Mouse (Mus musculus): Measurements from ENCODE around the gene Lgals1. TPM values are rescaled to one million over a fixed set of nuclear protein-coding genes. Genes with fewer than 3 reads are reported as not detected.

The Lgals1 gene
- polyA plus RNA-seq, 2 experiments, result 447 to 675 TPM

DNA sequence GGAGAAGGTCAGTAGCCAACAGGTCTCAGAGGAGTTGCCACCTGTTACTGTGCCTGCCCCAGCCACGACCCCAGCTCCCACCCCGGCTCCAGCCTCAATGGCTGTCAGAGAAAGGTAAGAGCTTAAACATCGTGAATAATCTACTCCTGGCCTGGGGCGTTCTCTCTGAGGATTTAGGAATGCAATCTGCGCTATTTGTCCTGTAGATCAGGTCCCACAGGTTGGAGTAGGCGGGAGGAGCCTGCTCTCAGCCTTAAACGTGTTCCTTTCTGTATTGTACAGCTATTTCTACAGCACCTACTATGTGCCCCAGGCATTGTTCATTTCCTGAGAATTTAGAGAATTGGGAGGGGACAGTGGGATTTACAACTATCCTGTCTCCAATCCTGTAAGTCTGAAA lies 18.1 kb upstream of the Lgals1 start:
- no peak for ATAC-seq (ENCODE audit: insufficient read depth)
- TF ChIP-seq EP300 (IDR thresholded peaks at IDR 0.05; ENCODE audit: low read depth), result no peak
- no peak for TF ChIP-seq CTCF (IDR thresholded peaks at IDR 0.05; ENCODE audit: low read depth)
- Histone ChIP-seq H3K9ac (replicated peaks) (no peak overlapping the region), H3K4me1 (replicated peaks; ENCODE audit: control insufficient read depth in 2 of 2, insufficient read depth in 2 of 2, low read length in 1 of 2) (peaks cover 2 to 3% of the 10 kb centered on the region in 2 experiments; a peak in 3 of 4 replicates), H3K9me3 (ENCODE audit: control insufficient read depth, low read length) (no peaks in the 10 kb centered on the region), H3K27ac (no peak overlapping the region), H3K4me2 (ENCODE audit: low read depth) (no peak overlapping the region), H3K4me3 (ENCODE audit: insufficient read depth in 1 of 2, low read depth in 2 of 2, low read length in 2 of 2) (no peak overlapping the region), H3K27me3 (ENCODE audit: control insufficient read depth, insufficient read depth, low read length) (no peaks in the 10 kb centered on the region), H3K36me3 (replicated peaks; ENCODE audit: control insufficient read depth, insufficient read depth, low read depth) (peaks cover 32% of the 10 kb centered on the region)
- 78% methylated on average over 7 of the region's 7 CpGs for WGBS (ENCODE audit: insufficient replicate concordance)
- DNase-seq (ENCODE audit: low read depth in 3 of 3, low spot score in 3 of 3), result no peak

DNA sequence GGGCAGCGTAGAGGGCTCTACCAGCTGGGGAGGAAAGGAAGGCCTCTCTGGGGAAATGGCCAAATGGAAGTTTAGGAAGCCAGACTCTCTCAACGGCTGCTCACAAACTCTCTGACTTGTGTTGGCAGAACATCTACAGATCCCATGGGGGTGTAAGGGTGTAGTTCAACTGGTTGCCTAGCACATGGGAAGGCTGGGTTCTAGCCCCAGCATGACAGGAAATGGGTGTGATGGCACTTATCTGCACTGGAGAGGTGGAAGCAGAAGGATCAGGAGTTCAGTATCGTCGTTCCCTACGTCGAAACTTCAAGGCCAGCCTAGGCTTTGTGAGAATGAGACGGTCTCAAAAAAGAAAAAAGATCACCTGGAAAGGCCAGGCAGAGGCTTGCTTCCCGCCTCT lies 17.5 kb upstream of the Lgals1 start:
- WGBS (ENCODE audit: insufficient replicate concordance), result 50% methylated on average over 8 of the region's 8 CpGs
- Histone ChIP-seq H3K27me3 (ENCODE audit: control insufficient read depth, insufficient read depth, low read length) (no peaks in the 10 kb centered on the region), H3K36me3 (replicated peaks; ENCODE audit: control insufficient read depth, insufficient read depth, low read depth) (peaks cover 32% of the 10 kb centered on the region), H3K4me3 (ENCODE audit: insufficient read depth in 1 of 2, low read depth in 2 of 2, low read length in 2 of 2) (no peak overlapping the region), H3K9me3 (ENCODE audit: control insufficient read depth, low read length) (no peaks in the 10 kb centered on the region), H3K4me1 (replicated peaks; ENCODE audit: control insufficient read depth in 2 of 2, insufficient read depth in 2 of 2, low read length in 1 of 2) (peaks cover 2% of the 10 kb centered on the region in 2 experiments; a peak in 2 of 4 replicates), H3K4me2 (ENCODE audit: low read depth) (no peak overlapping the region), H3K27ac (no peak overlapping the region), H3K9ac (replicated peaks) (no peak overlapping the region)
- ATAC-seq (ENCODE audit: insufficient read depth) (no peak), DNase-seq (ENCODE audit: low read depth in 3 of 3, low spot score in 3 of 3) (no peak)
- no peak for TF ChIP-seq EP300 (IDR thresholded peaks at IDR 0.05; ENCODE audit: low read depth)
- TF ChIP-seq CTCF (IDR thresholded peaks at IDR 0.05; ENCODE audit: low read depth), result no peak

DNA sequence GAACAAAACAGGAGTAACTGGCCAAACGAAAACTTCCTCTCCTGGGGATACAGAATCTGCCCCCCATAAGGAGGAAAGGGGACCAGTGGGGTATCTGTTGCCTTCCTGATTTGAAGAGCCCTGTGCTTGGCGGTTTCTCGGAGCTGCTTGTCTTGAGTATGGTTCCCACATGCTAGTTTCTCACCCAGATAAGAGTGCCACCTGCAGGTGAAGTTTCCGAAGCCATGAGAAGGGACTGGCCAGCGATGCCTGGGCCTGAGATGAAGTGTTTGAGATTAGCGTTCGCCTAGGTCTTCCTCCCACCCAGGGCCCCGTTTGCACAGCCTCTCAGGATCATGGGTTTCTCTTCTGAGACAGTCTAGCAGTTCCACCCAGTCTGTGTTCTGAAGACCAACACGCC lies 14.5 kb upstream of the Lgals1 start:
- peak; percentile 71 for TF ChIP-seq CTCF (IDR thresholded peaks at IDR 0.05; ENCODE audit: low read depth)
- no peak for TF ChIP-seq EP300 (IDR thresholded peaks at IDR 0.05; ENCODE audit: low read depth)
- Histone ChIP-seq H3K4me3 (ENCODE audit: insufficient read depth in 1 of 2, low read depth in 2 of 2, low read length in 2 of 2) (no peak overlapping the region), H3K4me1 (replicated peaks; ENCODE audit: control insufficient read depth in 2 of 2, insufficient read depth in 2 of 2, low read length in 1 of 2) (peaks cover 6 to 19% of the 10 kb centered on the region in 2 experiments; a peak in 3 of 4 replicates), H3K36me3 (replicated peaks; ENCODE audit: control insufficient read depth, insufficient read depth, low read depth) (peaks cover 16% of the 10 kb centered on the region), H3K9ac (replicated peaks) (no peak overlapping the region), H3K27ac (no peak overlapping the region), H3K9me3 (ENCODE audit: control insufficient read depth, low read length) (no peaks in the 10 kb centered on the region), H3K27me3 (ENCODE audit: control insufficient read depth, insufficient read depth, low read length) (no peaks in the 10 kb centered on the region), H3K4me2 (ENCODE audit: low read depth) (no peak overlapping the region)
- no peak for DNase-seq (ENCODE audit: low read depth in 3 of 3, low spot score in 3 of 3)
- ATAC-seq (ENCODE audit: insufficient read depth), result no peak
- 26% methylated on average over 9 of the region's 9 CpGs for WGBS (ENCODE audit: insufficient replicate concordance)

DNA sequence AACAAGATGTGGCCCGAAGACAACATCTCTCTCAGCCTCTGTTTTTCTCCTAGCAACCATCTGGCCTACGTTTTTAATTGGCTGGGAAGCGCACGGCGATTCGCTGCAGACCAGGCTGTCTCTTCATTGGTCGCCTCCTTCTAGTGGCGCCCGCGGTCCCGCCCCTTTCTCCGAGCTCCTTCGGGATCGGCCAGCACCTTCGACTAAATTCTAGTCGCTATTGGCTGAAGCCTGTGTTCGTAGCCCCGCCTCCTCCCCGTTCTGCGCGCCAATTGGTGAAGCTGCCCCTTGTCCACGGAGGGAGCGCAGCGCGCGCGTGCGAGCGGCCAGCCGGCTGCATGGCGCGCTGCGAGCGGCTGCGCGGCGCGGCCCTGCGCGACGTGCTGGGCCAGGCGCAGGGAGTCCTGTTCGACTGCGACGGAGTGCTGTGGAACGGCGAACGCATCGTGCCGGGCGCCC lies 12.9 kb upstream of the Lgals1 start, which contains the start of gene Pdxp:
Pdxp (plus strand) TSS at position 288 of the 459 bp plus-strand sequence.
- ATAC-seq (ENCODE audit: insufficient read depth), result peak; percentile 88

DNA sequence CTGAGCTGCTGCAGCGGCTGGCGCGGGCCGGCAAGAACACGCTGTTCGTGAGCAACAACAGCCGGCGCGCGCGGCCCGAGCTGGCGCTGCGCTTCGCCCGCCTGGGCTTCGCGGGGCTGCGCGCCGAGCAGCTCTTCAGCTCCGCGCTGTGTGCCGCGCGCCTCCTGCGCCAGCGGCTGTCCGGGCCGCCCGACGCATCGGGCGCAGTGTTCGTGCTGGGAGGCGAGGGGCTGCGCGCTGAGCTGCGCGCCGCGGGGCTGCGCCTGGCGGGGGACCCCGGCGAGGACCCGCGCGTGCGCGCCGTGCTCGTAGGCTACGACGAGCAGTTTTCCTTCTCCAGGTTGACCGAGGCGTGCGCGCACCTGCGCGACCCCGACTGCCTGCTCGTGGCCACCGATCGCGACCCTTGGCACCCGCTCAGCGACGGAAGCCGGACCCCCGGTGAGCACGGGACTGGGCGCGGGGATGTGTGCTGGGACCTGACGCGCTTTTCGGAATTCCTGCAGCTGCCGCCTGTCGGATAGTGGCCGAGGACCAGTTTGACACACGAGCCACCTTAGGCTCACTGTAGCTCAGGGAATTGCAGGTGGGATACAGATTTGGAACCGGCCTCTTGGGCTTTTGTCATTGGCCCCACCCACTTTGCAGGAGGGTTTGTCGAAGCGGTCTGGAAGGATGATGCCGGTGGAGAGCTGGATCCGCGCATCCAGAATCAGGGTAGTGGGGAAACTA lies 12.3 kb upstream of the Lgals1 start:
- TF ChIP-seq EP300 (IDR thresholded peaks at IDR 0.05; ENCODE audit: low read depth), result no peak
- TF ChIP-seq CTCF (IDR thresholded peaks at IDR 0.05; ENCODE audit: low read depth), result 0 out of 2 replicates have a peak, but pooled peaks have one; percentile 4
- Histone ChIP-seq H3K27ac (no peak overlapping the region; the same call in 1 of the 2 replicates), H3K9ac (replicated peaks) (peak overlapping the region; percentile 56), H3K9me3 (ENCODE audit: control insufficient read depth, low read length) (no peaks in the 10 kb centered on the region), H3K4me1 (replicated peaks; ENCODE audit: control insufficient read depth in 2 of 2, insufficient read depth in 2 of 2, low read length in 1 of 2) (peaks cover 6 to 19% of the 10 kb centered on the region in 2 experiments; a peak in 3 of 4 replicates), H3K27me3 (ENCODE audit: control insufficient read depth, insufficient read depth, low read length) (no peaks in the 10 kb centered on the region), H3K4me3 (ENCODE audit: insufficient read depth in 1 of 2, low read depth in 2 of 2, low read length in 2 of 2) (peak overlapping the region; percentile 44 to 61), H3K36me3 (replicated peaks; ENCODE audit: control insufficient read depth, insufficient read depth, low read depth) (peaks cover under 1% of the 10 kb centered on the region), H3K4me2 (ENCODE audit: low read depth) (peak overlapping the region; percentile 90)
- ATAC-seq (ENCODE audit: insufficient read depth) (peak; percentile 63), DNase-seq (ENCODE audit: low read depth in 3 of 3, low spot score in 3 of 3) (no peak)
- WGBS (ENCODE audit: insufficient replicate concordance), result under 1% methylated on average over 87 of the region's 87 CpGs

More for the DNA sequence above, 12.9 kb upstream of the Lgals1 start, which contains the start of gene Pdxp:
- peaks cover 1% of the 10 kb centered on the region for H3K36me3 ChIP-seq (replicated peaks; ENCODE audit: control insufficient read depth, insufficient read depth, low read depth)
- H3K4me2 ChIP-seq (ENCODE audit: low read depth), result peak within 1 kb of the TSS; percentile 90
- TF ChIP-seq EP300 (IDR thresholded peaks at IDR 0.05; ENCODE audit: low read depth), result no peak
- no peak for TF ChIP-seq CTCF (IDR thresholded peaks at IDR 0.05; ENCODE audit: low read depth)
- peak within 1 kb of the TSS; percentile 44 to 61 for H3K4me3 ChIP-seq (ENCODE audit: insufficient read depth in 1 of 2, low read depth in 2 of 2, low read length in 2 of 2)
- peak; percentile 93 to 96 (median 95) for DNase-seq (ENCODE audit: low read depth in 3 of 3, low spot score in 3 of 3)
- H3K9me3 ChIP-seq (ENCODE audit: control insufficient read depth, low read length), result no peaks in the 10 kb centered on the region
- H3K27ac ChIP-seq, result no peak within 1 kb of the TSS; the same call in 1 of the 2 replicates
- no peaks in the 10 kb centered on the region for H3K27me3 ChIP-seq (ENCODE audit: control insufficient read depth, insufficient read depth, low read length)
- peak within 1 kb of the TSS; percentile 56 for H3K9ac ChIP-seq (replicated peaks)
- under 1% methylated on average over 51 of the region's 51 CpGs for WGBS (ENCODE audit: insufficient replicate concordance)
- peaks cover 6 to 19% of the 10 kb centered on the region in 2 experiments; a peak in 3 of 4 replicates for H3K4me1 ChIP-seq (replicated peaks; ENCODE audit: control insufficient read depth in 2 of 2, insufficient read depth in 2 of 2, low read length in 1 of 2)
